ENCODE assay signal across 17 mouse cellular contexts in genomic region chr5:132758941-132759340, GRCm38 (mm10).
DNase-seq lines count a peak whose midpoint lies in the region; ATAC-seq lines count a peak whose summit lies in the region.
"Had no signal": no experiment of that assay in that cellular context is flagged by ENCODE, and none has a peak within 500 bp of the region (broad histone marks: within the 10 kb centered on the region; RNA-seq: fewer than 3 reads in every experiment).

No protein-coding gene starts in this region.

- peak; percentile 7 to 9 for DNase-seq in cerebellum, adult 18-20 months
- DNase-seq in gastrocnemius, adult 18-20 months (ENCODE audit: low spot score): peak; percentile 63
- no peak for DNase-seq in gastrocnemius, postnatal 14 days
- peak; percentile 3 to 6 for DNase-seq in left cerebral cortex, postnatal 25 days (ENCODE audit: low spot score in 2 of 2)
- no peak for DNase-seq in left cerebral cortex, postnatal 4 days
- DNase-seq in cerebellum, adult 9-10 months: peak; percentile 13
- DNase-seq in kidney, postnatal 36 days: no peak
- DNase-seq: embryo, embryonic 11 days; kidney, adult 2 months; kidney, postnatal 10 days; lung, postnatal 4 days; spleen, adult 18-20 months; thymus, adult 18-20 months; thymus, postnatal 4 days had no signal

- ATAC-seq in cerebellum, adult (ENCODE audit: insufficient number of reproducible peaks, low FRiP score, low TSS enrichment): no peak
- ATAC-seq: CD4-positive, CD25-positive, alpha-beta regulatory T cell, adult 4 months; Patski had no signal

- intact Hi-C loops in gastrocnemius, postnatal 14 days (cut with DNase I; ENCODE audit: low total_unique reads): no loop called here
- intact Hi-C loops in left cerebral cortex, postnatal 25 days (cut with DNase I): no loop called here
- intact Hi-C loops in left cerebral cortex, postnatal 4 days (cut with DNase I): no loop called here

Comparison
In these comparisons a context has a peak if more than half of its experiments do, and no peak if none do; other contexts are left out.
1. DNase-seq: peak in cerebellum, adult 18-20 months (2 of 2), gastrocnemius, adult 18-20 months (single experiment), left cerebral cortex, postnatal 25 days (2 of 2) and cerebellum, adult 9-10 months (single experiment); none in gastrocnemius, postnatal 14 days (single experiment), left cerebral cortex, postnatal 4 days (single experiment) and kidney, postnatal 36 days (0 of 2).